Mouse (Mus musculus) hindbrain, embryonic 11.5 days (tissue): ENCODE results near the gene Gm20388. TPM values are rescaled to one million over a fixed set of nuclear protein-coding genes. Genes with fewer than 3 reads are reported as not detected.
A peak's percentile ranks its signal among the peaks of the same experiment; 100 is the strongest.

Experiments used
- ATAC-seq: fragments of 200-750 bp; cut with Nextera tagmentation; 2 replicates; pipeline ENCODE4 v1.8.0; 2017; ENCODE audit warnings: mild to moderate bottlenecking, moderate TSS enrichment, moderate library complexity; ENCODE audit not compliant: low FRiP score
- DNase-seq: peaks from one replicate; pipeline ENCODE4 v3.0.0-alpha.2; 2015; ENCODE audit warnings: low spot score
- H3K27ac ChIP-seq: fragments of 300-500 bp; sonication (generic); 2 replicates; pipeline ENCODE4 v1.5.1; 2014; ENCODE audit warnings: mild to moderate bottlenecking, low read depth, low read length
- H3K27me3 ChIP-seq: fragments of 300-500 bp; sonication (generic); 2 replicates; pipeline ENCODE4 v1.6.1; 2014; ENCODE audit warnings: mild to moderate bottlenecking, low read length, moderate library complexity, mixed read lengths; ENCODE audit not compliant: control insufficient read depth, insufficient read depth
- H3K36me3 ChIP-seq: fragments of 300-500 bp; sonication (generic); 2 replicates; pipeline ENCODE4 v1.6.1; 2014; ENCODE audit warnings: mild to moderate bottlenecking, low read length, moderate library complexity, mixed read lengths; ENCODE audit not compliant: control insufficient read depth, insufficient read depth
- H3K4me1 ChIP-seq: fragments of 300-500 bp; sonication (generic); replicated peaks from 2 replicates; pipeline ENCODE4 v1.6.1; 2014; ENCODE audit warnings: low read length, mixed read lengths; ENCODE audit not compliant: control insufficient read depth, insufficient read depth
- H3K4me2 ChIP-seq: fragments of 300-500 bp; sonication (generic); replicated peaks from 2 replicates; pipeline ENCODE4 v1.6.1; 2014; ENCODE audit warnings: mild to moderate bottlenecking, low read depth, low read length
- H3K4me3 ChIP-seq: fragments of 300-500 bp; sonication (generic); 2 replicates; pipeline ENCODE4 v1.5.1; 2014; ENCODE audit warnings: low read depth, low read length
- H3K9ac ChIP-seq: fragments of 300-500 bp; sonication (generic); 2 replicates; pipeline ENCODE4 v1.6.1; 2014; ENCODE audit warnings: low read depth, low read length
- H3K9me3 ChIP-seq: fragments of 300-500 bp; sonication (generic); 2 replicates; pipeline ENCODE4 v1.6.1; 2016; ENCODE audit warnings: low read length; ENCODE audit not compliant: control insufficient read depth
- WGBS: fragments of 180-500 bp; shearing (Covaris S2); extraction: QIAGEN DNeasy Blood & Tissue Kit; methylation state at CpG from one replicate; pipeline ENCODE4 v1.1.7; 2014; 5-methylcytosine and 5-hydroxymethylcytosine counted together
- polyA plus RNA-seq: library from polyadenylated mRNA; unstranded; fragments of >200 nt; fragmentation: Nextera tagmentation; extraction: Ambion mirVana; gene quantifications from 2 replicates; pipeline ENCODE4 v1.2.1, GENCODE M21; 2014

The Gm20388 gene
- polyA plus RNA-seq, 1 experiment from 2014 or later = 11.8 TPM

- 43% methylated on average over 33 of the region's 33 CpGs for WGBS
- peaks cover 2% of the 10 kb centered on the region; the same call in 1 of the 2 replicates for H3K9me3 ChIP-seq
- H3K4me1 ChIP-seq = no peaks in the 10 kb centered on the region
- no peak overlapping the region; the same call in 1 of the 2 replicates for H3K4me2 ChIP-seq
- H3K27me3 ChIP-seq = no peaks in the 10 kb centered on the region; the same call in 1 of the 2 replicates
- ATAC-seq (no peak), DNase-seq (peak; percentile 40)
- H3K27ac ChIP-seq = no peak overlapping the region
- no peak overlapping the region for H3K9ac ChIP-seq
- no peak overlapping the region for H3K4me3 ChIP-seq
- H3K36me3 ChIP-seq = no peaks in the 10 kb centered on the region
Observed at GRCm38 (mm10) chr8:121220103-121220899, 1309.7 kb downstream of the Gm20388 start.

GRCm38 (mm10) chr8:121224709-121225108 lies 1314.1 kb downstream of the Gm20388 start:
- 77% methylated on average over 8 of the region's 8 CpGs for WGBS
- no peak overlapping the region for H3K27ac ChIP-seq

GRCm38 (mm10) chr8:121227756-121228155 lies 1317.1 kb downstream of the Gm20388 start:
- 76% methylated on average over 18 of the region's 18 CpGs for WGBS
- ATAC-seq = no peak

More at GRCm38 (mm10) chr8:121224709-121225108, 1314.1 kb downstream of the Gm20388 start:
- no peaks in the 10 kb centered on the region for H3K9me3 ChIP-seq
- H3K36me3 ChIP-seq = no peaks in the 10 kb centered on the region
- H3K9ac ChIP-seq = no peak overlapping the region
- DNase-seq = no peak
- no peaks in the 10 kb centered on the region; the same call in 1 of the 2 replicates for H3K27me3 ChIP-seq
- 0 out of 2 replicates have a peak, but pooled peaks cover 2% of the 10 kb centered on the region for H3K4me1 ChIP-seq
- ATAC-seq = no peak
- no peak overlapping the region for H3K4me2 ChIP-seq
- H3K4me3 ChIP-seq = no peak overlapping the region

GRCm38 (mm10) chr8:121228892-121229291 lies 1318.3 kb downstream of the Gm20388 start:
- Histone ChIP-seq H3K9me3 (no peaks in the 10 kb centered on the region), H3K4me1 (0 out of 2 replicates have a peak, but pooled peaks cover 2% of the 10 kb centered on the region), H3K4me3 (no peak overlapping the region), H3K4me2 (no peak overlapping the region), H3K36me3 (no peaks in the 10 kb centered on the region), H3K9ac (no peak overlapping the region), H3K27ac (no peak overlapping the region), H3K27me3 (no peaks in the 10 kb centered on the region)
- peak; percentile 59 for DNase-seq
- no peak for ATAC-seq
- 67% methylated on average over 3 of the region's 3 CpGs for WGBS

More at GRCm38 (mm10) chr8:121227756-121228155, 1317.1 kb downstream of the Gm20388 start:
- Histone ChIP-seq H3K36me3 (no peaks in the 10 kb centered on the region), H3K9me3 (no peaks in the 10 kb centered on the region), H3K9ac (no peak overlapping the region), H3K4me2 (no peak overlapping the region), H3K4me1 (0 out of 2 replicates have a peak, but pooled peaks cover 2% of the 10 kb centered on the region), H3K27me3 (no peaks in the 10 kb centered on the region), H3K4me3 (no peak overlapping the region), H3K27ac (no peak overlapping the region)
- DNase-seq = no peak

- H3K27me3 ChIP-seq = no peaks in the 10 kb centered on the region
- 0 out of 2 replicates have a peak, but pooled peaks cover 2% of the 10 kb centered on the region for H3K4me1 ChIP-seq
- 39% methylated on average over 7 of the region's 7 CpGs for WGBS
- H3K4me3 ChIP-seq = no peak overlapping the region
- ATAC-seq (no peak), DNase-seq (no peak)
- no peak overlapping the region for H3K4me2 ChIP-seq
- H3K9me3 ChIP-seq = no peaks in the 10 kb centered on the region
- H3K27ac ChIP-seq = no peak overlapping the region
- no peak overlapping the region for H3K9ac ChIP-seq
- H3K36me3 ChIP-seq = no peaks in the 10 kb centered on the region
Observed at GRCm38 (mm10) chr8:121229550-121229949, 1318.9 kb downstream of the Gm20388 start.

- no peaks in the 10 kb centered on the region for H3K9me3 ChIP-seq
- no peak overlapping the region for H3K4me2 ChIP-seq
- H3K36me3 ChIP-seq = no peaks in the 10 kb centered on the region
- DNase-seq = no peak
- H3K4me3 ChIP-seq = no peak overlapping the region
- H3K9ac ChIP-seq = no peak overlapping the region
- no peaks in the 10 kb centered on the region for H3K27me3 ChIP-seq
- 64% methylated on average over 4 of the region's 4 CpGs for WGBS
- H3K27ac ChIP-seq = no peak overlapping the region
- no peak for ATAC-seq
- H3K4me1 ChIP-seq = 0 out of 2 replicates have a peak, but pooled peaks cover 2% of the 10 kb centered on the region
Observed at GRCm38 (mm10) chr8:121233196-121233595, 1322.6 kb downstream of the Gm20388 start.

- DNase-seq (peak; percentile 56), ATAC-seq (no peak)
- Histone ChIP-seq H3K4me3 (no peak overlapping the region), H3K27ac (no peak overlapping the region), H3K36me3 (no peaks in the 10 kb centered on the region), H3K9me3 (no peaks in the 10 kb centered on the region), H3K27me3 (no peaks in the 10 kb centered on the region), H3K4me2 (no peak overlapping the region), H3K4me1 (no peaks in the 10 kb centered on the region), H3K9ac (no peak overlapping the region)
- 62% methylated on average over 7 of the region's 7 CpGs for WGBS
Observed at GRCm38 (mm10) chr8:121234915-121235314, 1324.3 kb downstream of the Gm20388 start.

GRCm38 (mm10) chr8:121239640-121240039 lies 1329.0 kb downstream of the Gm20388 start:
- ATAC-seq (no peak), DNase-seq (no peak)
- Histone ChIP-seq H3K36me3 (no peaks in the 10 kb centered on the region), H3K4me3 (no peak overlapping the region), H3K27me3 (0 out of 2 replicates have a peak, but pooled peaks cover 2% of the 10 kb centered on the region), H3K9me3 (no peaks in the 10 kb centered on the region), H3K4me1 (peaks cover 12% of the 10 kb centered on the region), H3K27ac (no peak overlapping the region), H3K4me2 (no peak overlapping the region), H3K9ac (no peak overlapping the region)
- 82% methylated on average over 6 of the region's 6 CpGs for WGBS
